Mouse (Mus musculus) cerebellum, adult 2 months (tissue): ENCODE measurements around the gene Nusap1.

Experiments
- CTCF ChIP-seq: fragments of 200-500 bp; IDR thresholded peaks from 2 replicates; pipeline ENCODE4 v1.5.1; 2011; ENCODE audit warnings: low read depth, mild to moderate bottlenecking, control low read depth, low read length, moderate library complexity, borderline replicate concordance; ENCODE audit not compliant: insufficient read depth
- POLR2A ChIP-seq: fragments of 200-500 bp; IDR thresholded peaks from 2 replicates; pipeline ENCODE4 v1.6.1; 2011; ENCODE audit warnings: low read length, control low read depth, borderline replicate concordance; ENCODE audit not compliant: insufficient read depth

DNA sequence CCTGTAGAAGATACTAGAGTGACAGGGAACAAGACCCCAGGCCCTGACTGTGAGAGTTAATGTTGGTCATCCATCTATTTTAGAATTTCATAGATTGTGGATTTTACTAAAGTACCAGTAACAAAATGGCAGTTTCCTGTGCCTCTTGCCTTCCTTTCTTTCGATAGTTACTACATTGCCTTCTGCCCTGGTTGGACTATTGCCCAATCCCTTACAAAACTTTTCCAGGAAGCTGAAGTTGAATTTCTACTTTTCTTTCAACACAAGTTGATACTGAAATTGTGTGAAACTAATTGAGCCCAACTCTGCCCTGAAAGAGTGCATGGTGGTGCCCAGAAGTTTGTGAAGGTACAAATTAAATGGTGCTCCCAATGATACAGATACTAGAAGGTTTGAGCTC lies 45.6 kb upstream of the Nusap1 start:
- no peak for TF ChIP-seq CTCF
- TF ChIP-seq POLR2A: no peak
